Mouse (Mus musculus) liver, embryonic 15.5 days (tissue): Measurements from ENCODE around the gene Prss41. TPM values are rescaled to one million over a fixed set of nuclear protein-coding genes. Genes with fewer than 3 reads are reported as not detected.
A peak's percentile ranks its signal among the peaks of the same experiment; 100 is the strongest.
"Not testable (repeated sequence)": the region's sequence is repeated elsewhere in the genome, so short reads cannot be mapped to it uniquely, and the experiment has no call there.

Experiments used
- ATAC-seq: fragments of 200-750 bp; cut with Nextera tagmentation; 2 replicates; pipeline ENCODE4 v1.8.0; 2017; ENCODE audit warnings: moderate number of reproducible peaks, mild to moderate bottlenecking, moderate library complexity; ENCODE audit not compliant: insufficient read depth
- H3K27ac ChIP-seq: fragments of 300-500 bp; sonication (generic); replicated peaks from 2 replicates; pipeline ENCODE4 v1.5.1; 2015; ENCODE audit warnings: mild to moderate bottlenecking, inconsistent platforms
- H3K27me3 ChIP-seq: fragments of 300-500 bp; sonication (generic); 2 replicates; pipeline ENCODE4 v1.6.1; 2015; ENCODE audit warnings: mild to moderate bottlenecking, inconsistent platforms
- H3K36me3 ChIP-seq: fragments of 300-500 bp; sonication (generic); replicated peaks from 2 replicates; pipeline ENCODE4 v1.6.1; 2015; ENCODE audit warnings: moderate library complexity, mild to moderate bottlenecking, inconsistent platforms
- H3K4me1 ChIP-seq: fragments of 300-500 bp; sonication (generic); replicated peaks from 2 replicates; pipeline ENCODE4 v1.6.1; 2015; ENCODE audit warnings: inconsistent platforms
- H3K4me2 ChIP-seq: fragments of 300-500 bp; sonication (generic); 2 replicates; pipeline ENCODE4 v1.6.1; 2015; ENCODE audit warnings: moderate library complexity, mild to moderate bottlenecking, inconsistent platforms
- H3K4me3 ChIP-seq: fragments of 300-500 bp; sonication (generic); replicated peaks from 2 replicates; pipeline ENCODE4 v1.5.1; 2015; ENCODE audit warnings: mild to moderate bottlenecking, inconsistent platforms
- H3K9ac ChIP-seq: fragments of 300-500 bp; sonication (generic); 2 replicates; pipeline ENCODE4 v1.6.1; 2015; ENCODE audit warnings: moderate library complexity, mild to moderate bottlenecking, inconsistent platforms
- H3K9me3 ChIP-seq: fragments of 300-500 bp; sonication (generic); replicated peaks from 2 replicates; pipeline ENCODE4 v1.6.1; 2016; ENCODE audit warnings: inconsistent platforms
- WGBS: fragments of 180-500 bp; shearing (Covaris S2); methylation state at CpG from one replicate; pipeline ENCODE4 v1.1.7; 2015; ENCODE audit warnings: mixed read lengths; ENCODE audit not compliant: insufficient replicate concordance; 5-methylcytosine and 5-hydroxymethylcytosine counted together
- polyA plus RNA-seq: library from polyadenylated mRNA; unstranded; fragments of >200 nt; fragmentation: Nextera tagmentation; extraction: Ambion mirVana; gene quantifications from 2 replicates; pipeline ENCODE4 v1.2.1, GENCODE M21; 2015

Gene Prss41
- 0.10 TPM in 1 of 2 replicates, not detected in the other for polyA plus RNA-seq

DNA sequence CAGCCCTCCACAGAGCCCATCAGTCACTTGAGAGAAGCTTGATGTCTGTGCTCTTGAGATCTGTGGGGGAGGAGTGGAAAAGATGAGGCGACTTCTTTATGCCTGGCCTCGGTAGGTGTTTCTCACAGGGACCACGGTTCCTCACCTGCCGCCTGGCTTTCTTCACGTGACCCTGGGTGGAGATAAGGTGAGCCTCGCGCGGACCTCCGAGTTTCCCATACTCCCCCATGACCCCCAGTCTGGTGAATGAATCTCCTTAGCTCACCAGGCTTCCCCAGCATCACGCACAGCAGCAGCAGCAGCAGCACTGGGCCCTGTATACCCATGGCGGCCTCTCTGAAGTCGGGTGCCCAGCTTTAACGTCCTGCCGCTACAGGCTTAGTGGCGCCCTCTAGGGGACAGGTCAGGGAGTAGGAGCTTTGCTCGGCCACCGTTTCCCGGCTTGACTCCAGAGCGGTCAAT is at the start of gene Prss41, which contains the start of gene Prss32:
Gene Prss41 (minus strand): TSS at position 361 of the 462 bp plus-strand sequence.
Gene Prss32 (plus strand): TSS at position 44 of the 462 bp plus-strand sequence.
- H3K4me2 ChIP-seq: peak within 1 kb of the TSS; percentile 50
- ATAC-seq: peak; percentile 52; the same call in 1 of the 2 replicates
- no peaks in the 10 kb centered on the region for H3K9me3 ChIP-seq
- WGBS: 16% methylated on average over 19 of the region's 19 CpGs
- no peaks in the 10 kb centered on the region for H3K36me3 ChIP-seq
- peak within 1 kb of the TSS; percentile 17; the same call in 1 of the 2 replicates for H3K4me3 ChIP-seq
- peaks cover 5% of the 10 kb centered on the region; the same call in 1 of the 2 replicates for H3K27me3 ChIP-seq
- H3K9ac ChIP-seq: no peak within 1 kb of the TSS
- no peak within 1 kb of the TSS for H3K27ac ChIP-seq
- peaks cover 5% of the 10 kb centered on the region; the same call in 1 of the 2 replicates for H3K4me1 ChIP-seq

- not testable (repeated sequence) for H3K36me3 ChIP-seq, H3K9ac ChIP-seq, H3K27ac ChIP-seq, H3K4me1 ChIP-seq, H3K27me3 ChIP-seq, ATAC-seq, H3K9me3 ChIP-seq, H3K4me2 ChIP-seq, H3K4me3 ChIP-seq
- whole genome bisulfite sequencing: 52% methylated on average over 4 of the region's 4 CpGs
Observed at GRCm38 (mm10) chr17:23880576-23880975, 36.6 kb upstream of the Prss41 start, which contains the start of the genes Dcpp1 and Dcpp2. TSS of gene Dcpp1 (plus strand) at chr17:23880876. TSS of gene Dcpp2 (plus strand) at chr17:23880880.

DNA sequence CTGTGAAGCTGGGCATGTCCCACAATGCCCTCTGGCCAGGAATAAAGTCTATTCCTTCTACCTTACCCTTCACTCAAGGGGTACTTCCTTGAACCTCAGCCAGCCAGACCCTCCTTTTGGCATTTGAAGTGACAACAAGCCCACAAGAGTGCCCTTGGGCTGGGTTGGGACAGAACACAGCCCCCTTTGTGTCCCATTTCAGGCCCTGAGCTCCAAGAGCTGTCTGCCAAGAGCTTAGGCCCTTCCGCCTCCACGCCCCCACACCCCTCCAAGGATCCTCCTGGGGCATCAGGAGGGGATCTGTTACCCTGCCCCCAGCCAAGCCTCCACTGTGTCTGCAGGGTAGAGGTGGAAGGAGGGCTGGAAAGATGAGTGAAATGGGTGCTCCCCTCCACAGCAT is 33.2 kb upstream of the Prss41 start:
- no peak for ATAC-seq
- Histone ChIP-seq H3K4me2 (no peak overlapping the region), H3K9ac (no peak overlapping the region), H3K4me3 (no peak overlapping the region), H3K27ac (no peak overlapping the region), H3K27me3 (no peaks in the 10 kb centered on the region), H3K36me3 (no peaks in the 10 kb centered on the region), H3K4me1 (no peaks in the 10 kb centered on the region), H3K9me3 (no peaks in the 10 kb centered on the region)
- 83% methylated on average over 2 of the region's 2 CpGs for WGBS

GRCm38 (mm10) chr17:23876741-23877140 is 32.8 kb upstream of the Prss41 start:
- no peak overlapping the region for H3K4me2 ChIP-seq
- 37% methylated on average over 3 of the region's 3 CpGs for WGBS
- no peak for ATAC-seq
- no peaks in the 10 kb centered on the region for H3K27me3 ChIP-seq
- H3K4me1 ChIP-seq: no peaks in the 10 kb centered on the region
- H3K9me3 ChIP-seq: no peaks in the 10 kb centered on the region
- H3K27ac ChIP-seq: no peak overlapping the region
- no peak overlapping the region for H3K4me3 ChIP-seq
- H3K36me3 ChIP-seq: no peaks in the 10 kb centered on the region
- H3K9ac ChIP-seq: no peak overlapping the region

DNA sequence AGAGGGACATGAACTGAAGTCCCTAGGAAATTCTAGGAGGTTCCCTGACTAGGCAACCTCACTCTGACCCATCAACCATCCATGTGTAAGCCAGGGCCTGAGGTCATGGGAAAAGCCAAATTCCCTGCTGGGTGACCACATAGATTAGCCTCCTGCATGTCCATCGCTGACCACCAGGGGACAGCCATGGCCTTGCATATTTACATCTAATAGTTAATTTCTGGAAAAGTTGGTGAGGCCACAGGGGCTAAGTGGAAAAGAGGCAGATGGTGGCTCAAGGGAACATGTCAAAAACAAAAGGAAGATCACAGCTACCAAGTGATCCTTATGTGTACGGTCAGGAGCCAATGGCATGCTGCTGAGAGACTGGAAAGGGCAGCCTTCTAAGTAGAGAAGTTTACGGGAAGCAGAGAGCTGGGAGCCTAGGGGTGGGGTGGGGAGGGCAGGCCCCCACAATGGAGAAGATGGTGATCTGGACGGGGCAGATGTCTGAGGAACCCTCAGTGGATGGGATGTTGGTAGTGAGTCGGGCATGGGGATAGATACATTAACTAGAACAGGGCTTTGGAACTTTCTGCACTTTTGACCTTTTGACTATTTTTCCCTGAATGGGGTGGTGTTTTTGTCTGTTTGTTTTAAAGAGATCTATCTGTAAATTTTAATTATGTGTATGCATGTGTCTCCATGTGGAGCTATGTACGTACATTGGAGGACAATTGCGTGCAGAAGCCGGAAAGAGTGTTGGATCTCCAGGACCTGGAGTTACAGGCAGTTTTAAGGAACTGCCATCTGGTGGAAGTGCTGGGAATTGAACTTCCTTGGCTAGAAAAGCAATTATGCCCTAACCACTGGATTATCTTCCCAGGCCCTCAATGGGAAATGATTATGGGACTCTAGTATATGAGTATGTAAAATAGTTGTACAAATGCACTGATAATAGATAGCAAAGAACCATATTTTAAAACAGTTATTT is 30.2 kb upstream of the Prss41 start:
- no peaks in the 10 kb centered on the region for H3K27me3 ChIP-seq
- H3K4me2 ChIP-seq: no peak overlapping the region
- no peaks in the 10 kb centered on the region for H3K9me3 ChIP-seq
- no peak overlapping the region for H3K9ac ChIP-seq
- 38% methylated on average over 8 of the region's 8 CpGs for WGBS
- no peak for ATAC-seq
- no peak overlapping the region for H3K27ac ChIP-seq
- H3K36me3 ChIP-seq: no peaks in the 10 kb centered on the region
- no peaks in the 10 kb centered on the region for H3K4me1 ChIP-seq
- no peak overlapping the region for H3K4me3 ChIP-seq

- ATAC-seq: no peak
- WGBS: 74% methylated on average over 11 of the region's 11 CpGs
- H3K27ac ChIP-seq: no peak overlapping the region
- H3K4me2 ChIP-seq: no peak overlapping the region
- no peaks in the 10 kb centered on the region for H3K27me3 ChIP-seq
- H3K9ac ChIP-seq: no peak overlapping the region
- no peaks in the 10 kb centered on the region for H3K36me3 ChIP-seq
- H3K4me3 ChIP-seq: no peak overlapping the region
- no peaks in the 10 kb centered on the region for H3K9me3 ChIP-seq
- no peaks in the 10 kb centered on the region for H3K4me1 ChIP-seq
Observed at GRCm38 (mm10) chr17:23868513-23868912, 24.5 kb upstream of the Prss41 start.

- H3K27me3 ChIP-seq: no peaks in the 10 kb centered on the region
- no peaks in the 10 kb centered on the region for H3K9me3 ChIP-seq
- no peak within 1 kb of the TSS for H3K27ac ChIP-seq
- ATAC-seq: no peak
- H3K4me3 ChIP-seq: no peak within 1 kb of the TSS
- no peak within 1 kb of the TSS for H3K9ac ChIP-seq
- no peaks in the 10 kb centered on the region for H3K4me1 ChIP-seq
- WGBS: 73% methylated on average over 15 of the region's 15 CpGs
- H3K36me3 ChIP-seq: no peaks in the 10 kb centered on the region
- H3K4me2 ChIP-seq: no peak within 1 kb of the TSS
Observed at GRCm38 (mm10) chr17:23867756-23868155, 23.8 kb upstream of the Prss41 start, which contains the start of gene Prss21. TSS of gene Prss21 (plus strand) at chr17:23868056.

GRCm38 (mm10) chr17:23862926-23863325 is 19.0 kb upstream of the Prss41 start:
- Histone ChIP-seq H3K4me2 (no peak overlapping the region), H3K36me3 (no peaks in the 10 kb centered on the region), H3K27ac (no peak overlapping the region), H3K27me3 (no peaks in the 10 kb centered on the region; the same call in 1 of the 2 replicates), H3K4me3 (no peak overlapping the region), H3K4me1 (no peaks in the 10 kb centered on the region), H3K9ac (no peak overlapping the region), H3K9me3 (no peaks in the 10 kb centered on the region)
- no peak for ATAC-seq
- WGBS: 59% methylated on average over 4 of the region's 4 CpGs

- no peak overlapping the region for H3K27ac ChIP-seq
- no peak for ATAC-seq
Observed at GRCm38 (mm10) chr17:23857913-23858312, 13.9 kb upstream of the Prss41 start.

GRCm38 (mm10) chr17:23857193-23857592 is 13.2 kb upstream of the Prss41 start:
- Histone ChIP-seq H3K4me1 (no peaks in the 10 kb centered on the region), H3K4me3 (no peak overlapping the region), H3K4me2 (no peak overlapping the region), H3K27me3 (no peaks in the 10 kb centered on the region; the same call in 1 of the 2 replicates), H3K9ac (no peak overlapping the region), H3K9me3 (no peaks in the 10 kb centered on the region), H3K27ac (no peak overlapping the region), H3K36me3 (no peaks in the 10 kb centered on the region)
- ATAC-seq: no peak
- 66% methylated on average over 6 of the region's 6 CpGs for WGBS

More at GRCm38 (mm10) chr17:23857913-23858312, 13.9 kb upstream of the Prss41 start:
- Histone ChIP-seq H3K36me3 (no peaks in the 10 kb centered on the region), H3K9ac (no peak overlapping the region), H3K4me2 (no peak overlapping the region), H3K27me3 (no peaks in the 10 kb centered on the region; the same call in 1 of the 2 replicates), H3K4me1 (no peaks in the 10 kb centered on the region), H3K9me3 (no peaks in the 10 kb centered on the region), H3K4me3 (no peak overlapping the region)
- 68% methylated on average over 2 of the region's 2 CpGs for WGBS

- 75% methylated on average over 10 of the region's 10 CpGs for WGBS
- Histone ChIP-seq H3K4me3 (no peak overlapping the region), H3K9ac (no peak overlapping the region), H3K27me3 (no peaks in the 10 kb centered on the region), H3K9me3 (no peaks in the 10 kb centered on the region), H3K27ac (no peak overlapping the region), H3K4me2 (no peak overlapping the region), H3K4me1 (no peaks in the 10 kb centered on the region), H3K36me3 (no peaks in the 10 kb centered on the region)
- ATAC-seq: no peak
Observed at GRCm38 (mm10) chr17:23854229-23854765, 10.3 kb upstream of the Prss41 start.
